Mouse (Mus musculus) E14TG2a.4 (cell line): ENCODE measurements around the gene Pcsk1n.
"Not testable (repeated sequence)": the region's sequence is repeated elsewhere in the genome, so short reads cannot be mapped to it uniquely, and the experiment has no call there.

Experiments
- H3K27me3 ChIP-seq: 2 replicates; pipeline ENCODE4 v1.6.1; 2014; ENCODE audit warnings: low read length, control low read depth; ENCODE audit not compliant: insufficient read depth
- H3K36me3 ChIP-seq: 2 replicates; pipeline ENCODE4 v1.6.1; 2014; ENCODE audit warnings: low read length, control low read depth; ENCODE audit not compliant: insufficient read depth
- H3K4me1 ChIP-seq: replicated peaks from 2 replicates; pipeline ENCODE4 v1.6.1; 2014; ENCODE audit warnings: low read depth, low read length, control low read depth
- H3K4me3 ChIP-seq: replicated peaks from 2 replicates; pipeline ENCODE4 v1.5.1; 2014; ENCODE audit warnings: mild to moderate bottlenecking, low read length
- H3K9me3 ChIP-seq: 2 replicates; pipeline ENCODE4 v1.6.1; 2014; ENCODE audit warnings: low read length, control low read depth
- CTCF ChIP-seq: conservative IDR thresholded peaks from 2 replicates; pipeline ENCODE4 v1.5.1; 2014; ENCODE audit warnings: low read length
- NANOG ChIP-seq: IDR thresholded peaks from 2 replicates; pipeline ENCODE4 v1.6.1; 2014; ENCODE audit warnings: borderline replicate concordance, low read length, mixed read lengths
- POU5F1 ChIP-seq: IDR thresholded peaks from 2 replicates; pipeline ENCODE4 v1.6.1; 2014; ENCODE audit warnings: low read length, borderline replicate concordance

The Pcsk1n gene

DNA sequence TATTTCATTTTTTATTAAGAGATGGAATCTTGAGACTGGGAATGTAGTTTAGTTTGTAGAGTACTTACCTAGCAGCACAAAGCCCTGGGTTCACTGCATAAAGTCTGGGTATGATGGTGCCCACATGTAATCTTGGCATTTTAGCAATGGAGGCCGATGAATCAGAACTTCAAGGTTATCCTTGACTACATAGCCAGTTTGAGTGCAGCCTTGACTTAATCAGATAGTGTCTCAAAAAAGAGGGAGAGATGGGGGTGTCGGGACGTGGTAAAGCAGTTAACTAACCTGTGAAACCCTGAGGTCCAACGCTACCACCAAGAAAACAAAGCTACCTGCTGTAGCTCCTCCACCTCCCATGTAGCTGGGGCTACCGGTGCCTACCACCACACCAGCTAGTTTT is 15.2 kb upstream of the Pcsk1n start:
- Histone ChIP-seq H3K36me3 (peaks cover 20% of the 10 kb centered on the region), H3K4me1 (peaks cover 15% of the 10 kb centered on the region; the same call in 1 of the 2 replicates), H3K4me3 (no peak overlapping the region), H3K9me3 (no peaks in the 10 kb centered on the region), H3K27me3 (no peaks in the 10 kb centered on the region)
- TF ChIP-seq NANOG (no peak), POU5F1 (no peak), CTCF (no peak)

DNA sequence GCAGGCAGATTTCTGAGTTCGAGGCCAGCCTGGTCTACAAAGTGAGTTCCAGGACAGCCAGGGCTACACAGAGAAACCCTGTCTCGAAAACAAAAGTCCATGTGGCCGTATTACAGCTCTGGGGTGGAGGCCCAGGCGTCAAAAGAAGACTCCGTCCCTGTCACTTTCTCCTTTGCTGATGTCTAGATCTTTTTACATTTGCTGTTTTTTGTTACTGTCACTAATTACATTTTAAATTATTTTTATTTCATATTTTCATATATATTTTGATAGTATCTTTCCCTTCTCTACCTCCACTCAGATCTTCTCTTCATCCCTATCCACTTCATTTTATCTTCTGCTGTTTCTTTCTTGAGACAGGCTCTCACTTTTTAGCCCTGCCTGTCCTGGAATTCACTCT is 11.9 kb upstream of the Pcsk1n start, which contains the start of gene Gm10491:
TSS of gene Gm10491 (minus strand) at position 101 of the 400 bp plus-strand sequence.
- H3K4me1 ChIP-seq: peaks cover 37% of the 10 kb centered on the region
- TF ChIP-seq NANOG (no peak), CTCF (no peak), POU5F1 (no peak)
- no peaks in the 10 kb centered on the region for H3K9me3 ChIP-seq
- H3K4me3 ChIP-seq: no peak within 1 kb of the TSS
- H3K27me3 ChIP-seq: no peaks in the 10 kb centered on the region
- H3K36me3 ChIP-seq: peaks cover 16% of the 10 kb centered on the region

DNA sequence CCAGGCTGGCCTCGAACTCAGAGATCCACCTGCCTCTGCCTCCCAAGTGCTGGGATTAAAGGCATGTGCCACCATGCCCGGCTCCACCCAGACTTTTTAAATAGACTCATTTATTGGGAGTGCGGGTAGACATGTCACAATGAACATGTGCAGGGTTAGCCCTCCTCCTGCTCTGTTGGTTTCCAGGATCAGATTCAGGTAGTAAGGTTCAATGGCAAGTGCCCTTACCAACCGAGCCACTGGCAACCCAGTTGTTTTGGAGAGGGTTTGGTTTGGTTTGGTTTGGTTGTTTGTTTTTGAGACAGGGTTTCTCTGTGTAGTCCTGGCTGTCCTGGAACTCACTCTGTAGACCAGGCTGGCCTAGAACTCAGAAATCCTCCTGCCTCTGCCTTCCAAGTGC is 10.4 kb upstream of the Pcsk1n start, which contains the start of gene Gm10490:
TSS of gene Gm10490 (plus strand) at position 301 of the 400 bp plus-strand sequence.
- H3K4me3 ChIP-seq, H3K36me3 ChIP-seq, H3K9me3 ChIP-seq, H3K27me3 ChIP-seq: not testable (repeated sequence)
- peaks cover 43% of the 10 kb centered on the region for H3K4me1 ChIP-seq

DNA sequence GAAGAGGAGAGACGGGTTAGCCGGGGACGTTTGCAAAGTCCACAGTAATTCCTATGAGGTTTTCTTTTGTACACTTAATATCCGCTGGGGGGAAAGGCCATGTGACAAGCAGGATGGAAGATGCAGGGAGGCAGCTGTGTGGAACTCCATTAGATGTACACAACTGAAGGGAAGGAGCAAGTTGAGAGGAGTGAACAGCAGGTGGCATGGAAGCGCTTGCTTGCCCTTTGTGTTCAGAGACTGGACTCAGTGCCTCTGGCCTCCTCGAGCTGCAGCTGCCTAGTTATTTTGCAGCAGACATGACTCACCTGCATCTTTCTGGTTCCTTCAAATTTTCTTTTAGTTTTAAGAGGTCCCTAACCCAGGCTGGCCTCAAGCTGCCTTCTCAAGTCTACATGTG is 9.1 kb upstream of the Pcsk1n start:
- Histone ChIP-seq H3K36me3 (peaks cover 9% of the 10 kb centered on the region), H3K4me3 (no peak overlapping the region), H3K27me3 (no peaks in the 10 kb centered on the region), H3K9me3 (no peaks in the 10 kb centered on the region), H3K4me1 (peaks cover 43% of the 10 kb centered on the region)
- no peak for TF ChIP-seq CTCF
- TF ChIP-seq POU5F1: no peak

DNA sequence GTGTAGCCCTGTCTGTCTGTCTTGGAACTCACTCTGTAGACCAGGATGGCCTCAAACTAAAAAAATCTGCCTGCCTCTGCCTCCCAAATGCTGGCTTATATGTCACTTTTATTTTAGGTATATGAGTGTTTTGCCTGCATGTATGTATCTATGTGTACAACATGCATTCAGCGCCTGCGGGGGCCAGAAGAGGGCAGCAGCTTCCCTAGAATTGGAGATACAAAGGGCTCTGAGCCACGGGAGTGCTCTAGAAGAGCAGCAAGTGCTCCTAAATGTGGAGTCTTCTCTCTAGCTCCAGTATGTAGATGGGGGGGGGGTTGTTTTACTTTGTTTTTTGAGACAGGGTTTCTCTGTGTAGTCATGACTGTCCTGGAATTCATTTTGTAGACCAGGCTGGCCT is 4.0 kb upstream of the Pcsk1n start:
- H3K4me1 ChIP-seq: peaks cover 45% of the 10 kb centered on the region
- H3K4me3 ChIP-seq, H3K9me3 ChIP-seq, H3K36me3 ChIP-seq, H3K27me3 ChIP-seq: not testable (repeated sequence)
- 0 out of 2 replicates have a peak, but pooled peaks have one; percentile 15 for TF ChIP-seq CTCF

DNA sequence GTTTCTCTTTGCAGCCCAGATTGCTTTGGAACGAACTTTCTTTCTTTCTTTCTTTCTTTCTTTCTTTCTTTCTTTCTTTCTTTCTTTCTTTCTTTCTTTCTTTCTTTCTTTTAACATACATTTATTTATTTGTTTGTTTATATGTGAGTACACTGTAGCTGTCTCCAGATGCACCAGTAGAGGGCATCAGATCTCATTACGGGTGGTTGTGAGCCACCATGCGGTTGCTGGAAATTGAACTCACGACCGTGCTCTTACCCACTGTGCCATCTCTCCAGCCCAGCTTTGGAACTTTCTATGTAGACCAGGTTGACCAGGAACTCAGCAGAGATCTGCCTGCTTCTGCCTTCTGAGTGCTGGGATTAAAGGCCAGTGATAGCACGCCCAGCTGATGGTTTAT is 1.7 kb upstream of the Pcsk1n start:
- Histone ChIP-seq H3K4me1 (peaks cover 36% of the 10 kb centered on the region), H3K27me3 (peaks cover 11% of the 10 kb centered on the region; the same call in 1 of the 2 replicates)
- H3K36me3 ChIP-seq, H3K4me3 ChIP-seq, H3K9me3 ChIP-seq: not testable (repeated sequence)
- TF ChIP-seq CTCF: peak; percentile 14; the same call in 1 of the 2 replicates

DNA sequence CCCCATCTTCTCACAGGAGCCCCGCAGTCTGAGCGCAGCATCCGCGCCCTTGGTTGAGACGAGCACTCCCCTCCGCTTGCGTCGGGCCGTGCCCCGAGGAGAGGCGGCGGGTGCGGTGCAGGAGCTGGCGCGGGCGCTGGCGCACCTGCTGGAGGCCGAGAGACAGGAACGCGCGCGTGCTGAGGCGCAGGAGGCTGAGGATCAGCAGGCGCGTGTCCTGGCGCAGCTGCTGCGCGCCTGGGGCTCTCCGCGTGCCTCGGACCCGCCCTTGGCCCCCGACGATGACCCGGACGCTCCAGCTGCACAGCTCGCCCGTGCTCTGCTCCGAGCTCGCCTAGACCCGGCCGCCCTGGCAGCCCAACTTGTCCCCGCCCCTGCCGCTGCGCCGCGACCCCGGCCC is 2.4 kb downstream of the Pcsk1n start:
- TF ChIP-seq NANOG: no peak
- TF ChIP-seq CTCF: no peak
- no peak for TF ChIP-seq POU5F1
- Histone ChIP-seq H3K27me3 (peaks cover 11% of the 10 kb centered on the region; the same call in 1 of the 2 replicates), H3K9me3 (no peaks in the 10 kb centered on the region), H3K36me3 (peaks cover 20% of the 10 kb centered on the region), H3K4me1 (peaks cover 61% of the 10 kb centered on the region), H3K4me3 (peak overlapping the region; percentile 72)

DNA sequence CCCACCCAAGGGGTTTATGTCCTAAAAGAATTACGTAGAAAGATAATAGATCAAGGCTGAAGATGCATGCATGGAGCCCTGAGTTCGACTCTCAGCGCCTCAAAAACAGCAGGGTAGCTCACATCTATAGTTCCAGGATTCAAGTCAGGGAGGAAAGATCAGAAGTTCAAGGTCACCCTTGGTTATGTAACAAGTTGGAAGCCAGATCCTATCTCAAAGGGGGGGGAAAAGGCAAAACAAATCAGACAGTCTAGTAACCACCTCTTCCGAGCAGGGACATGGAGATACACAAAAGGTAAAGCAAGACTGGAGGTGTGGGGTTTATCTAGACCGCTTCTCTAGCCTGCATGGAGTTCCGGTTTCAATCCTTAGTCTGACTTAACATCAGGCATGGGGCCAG is 6.6 kb downstream of the Pcsk1n start:
- peak; percentile 12; the same call in 1 of the 2 replicates for TF ChIP-seq NANOG
- TF ChIP-seq POU5F1: no peak
- peak overlapping the region; percentile 82 for H3K4me3 ChIP-seq

DNA sequence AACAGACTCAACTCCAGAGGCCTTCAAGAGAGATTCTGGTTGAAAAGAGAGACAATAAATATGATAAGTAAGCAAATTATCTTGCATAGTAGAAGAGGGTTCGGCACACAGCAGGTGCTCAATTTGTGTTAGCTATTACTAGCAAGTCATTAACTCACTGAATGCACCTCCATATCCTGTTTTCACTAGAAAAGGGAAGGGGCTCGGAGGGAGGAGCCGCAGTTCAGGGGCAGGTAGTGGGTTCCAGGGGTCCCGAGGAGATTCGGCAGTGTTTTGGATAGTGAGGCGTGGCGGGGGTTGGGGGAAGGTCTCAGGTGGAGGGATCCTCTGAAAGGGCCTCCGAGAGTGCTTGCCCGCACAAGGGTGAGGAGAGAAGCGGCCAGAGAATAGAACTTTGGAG is 7.5 kb downstream of the Pcsk1n start:
- Histone ChIP-seq H3K27me3 (no peaks in the 10 kb centered on the region; the same call in 1 of the 2 replicates), H3K9me3 (no peaks in the 10 kb centered on the region), H3K36me3 (peaks cover 52% of the 10 kb centered on the region), H3K4me1 (peaks cover 64% of the 10 kb centered on the region), H3K4me3 (peak overlapping the region; percentile 82)
- peak; percentile 71 for TF ChIP-seq NANOG
- TF ChIP-seq POU5F1: no peak

More for the DNA sequence above, 6.6 kb downstream of the Pcsk1n start:
- Histone ChIP-seq H3K9me3 (no peaks in the 10 kb centered on the region), H3K36me3 (peaks cover 44% of the 10 kb centered on the region), H3K4me1 (peaks cover 61% of the 10 kb centered on the region), H3K27me3 (peaks cover 2% of the 10 kb centered on the region; the same call in 1 of the 2 replicates)
